Mouse (Mus musculus) splenic B cell, adult 2 months (primary cell): Measurements from ENCODE around the gene Pex5.

Experiments used
- DNase-seq: peaks from one replicate; pipeline ENCODE4 v3.0.0-alpha.2; 2011; ENCODE audit warnings: low read depth, low spot score
- H3K27me3 ChIP-seq: 2 replicates; pipeline ENCODE4 v1.6.1; 2012; ENCODE audit warnings: mild to moderate bottlenecking, low read length, moderate library complexity, mixed read lengths; ENCODE audit not compliant: control insufficient read depth, poor library complexity, insufficient read depth, severe bottlenecking
- H3K36me3 ChIP-seq: 2 replicates; pipeline ENCODE4 v1.6.1; 2012; ENCODE audit warnings: mild to moderate bottlenecking, low read length, moderate library complexity, mixed read lengths; ENCODE audit not compliant: control insufficient read depth, poor library complexity, insufficient read depth, severe bottlenecking

Pex5 gene

DNA sequence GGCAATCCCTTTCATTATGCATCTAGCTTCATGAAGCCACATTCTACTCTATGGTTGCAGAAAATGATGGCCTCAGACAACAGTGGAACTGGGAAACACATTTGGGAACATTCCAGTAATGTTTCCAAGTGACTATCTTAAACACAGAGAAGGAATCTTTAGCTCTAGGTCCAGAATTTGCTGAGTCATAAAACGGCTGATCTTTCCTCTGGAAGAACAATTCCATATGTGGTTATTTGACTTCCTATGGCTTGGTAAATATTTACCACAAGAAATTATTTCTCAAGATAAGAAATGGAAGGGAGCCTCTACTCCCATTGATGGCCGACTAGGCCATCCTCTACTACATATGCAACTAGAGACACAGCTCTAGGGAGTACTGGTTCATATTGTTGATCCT lies 61.6 kb downstream of the Pex5 start:
- no peaks in the 10 kb centered on the region for H3K36me3 ChIP-seq
- H3K27me3 ChIP-seq = no peaks in the 10 kb centered on the region
- no peak for DNase-seq
